Comparison of ENCODE assay signal across 7 mouse cellular contexts in the genomic region with DNA sequence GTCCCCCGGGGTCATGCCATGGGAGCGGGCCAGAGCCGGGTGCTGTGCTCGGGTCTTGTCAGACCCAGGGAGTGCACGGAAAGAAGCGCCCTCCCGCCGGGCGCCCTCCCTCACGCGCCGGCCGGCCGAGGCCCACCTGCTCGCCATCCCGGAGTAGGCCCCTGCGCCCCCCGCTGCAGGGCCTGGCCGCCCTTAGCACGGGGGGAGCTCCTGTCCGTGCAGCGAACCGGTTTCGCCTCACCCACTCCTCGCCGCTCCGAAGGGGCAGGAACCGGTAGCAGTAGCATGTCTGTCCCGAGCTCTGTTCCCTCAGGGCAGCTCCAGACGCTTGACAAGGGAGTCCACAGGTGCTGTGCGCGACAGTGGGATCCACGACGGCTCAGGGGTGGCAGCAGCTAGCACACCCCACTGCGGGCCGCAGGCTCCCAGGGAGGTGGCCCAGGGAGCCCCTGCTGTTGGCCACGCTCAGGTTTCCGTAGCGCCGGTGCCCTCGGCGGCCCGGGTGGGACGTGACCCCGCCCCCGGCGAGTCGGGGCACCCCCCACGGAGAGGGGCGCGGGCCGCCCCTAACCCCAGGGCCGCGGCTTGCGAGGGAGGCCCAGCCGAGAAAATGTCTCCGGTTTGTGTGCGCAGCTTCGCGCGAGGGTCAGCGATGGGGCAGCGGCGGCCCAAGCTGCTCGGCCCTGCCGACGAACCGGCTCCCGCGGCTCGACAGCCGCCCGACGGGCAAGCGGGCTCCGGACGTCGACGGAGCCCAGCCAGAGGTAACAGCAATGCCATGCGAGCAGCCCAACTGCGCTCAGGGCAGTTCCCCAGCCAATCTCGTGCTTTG. TPM values are rescaled to one million over a fixed set of nuclear protein-coding genes. Genes with fewer than 3 reads are reported as not detected.
A peak's percentile ranks its signal among the peaks of the same experiment; 100 is the strongest.
DNase-seq lines count a peak whose midpoint lies in the region; ATAC-seq and TF ChIP-seq lines count a peak whose summit lies in the region.

Kdm2a (minus strand) TSS at position 488 of the 832 bp plus-strand sequence.

- no peaks in the 10 kb centered on the region for H3K9me3 ChIP-seq in embryonic facial prominence, embryonic 15.5 days (replicated peaks)
- no peaks in the 10 kb centered on the region for H3K9me3 ChIP-seq in limb, embryonic 14.5 days (ENCODE audit: control insufficient read depth, low read length)
- no peaks in the 10 kb centered on the region for H3K9me3 ChIP-seq in midbrain, embryonic 15.5 days

- no peak for TF ChIP-seq POLR2A in limb, embryonic 14.5 days (IDR thresholded peaks at IDR 0.05; ENCODE audit: borderline replicate concordance, extremely low read depth, insufficient read depth, insufficient read length)

- under 1% methylated on average over 73 of the region's 82 CpGs for WGBS in embryonic facial prominence, embryonic 15.5 days
- 2% methylated on average over 72 of the region's 82 CpGs for WGBS in limb, embryonic 14.5 days
- WGBS in midbrain, embryonic 15.5 days = under 1% methylated on average over 82 of the region's 82 CpGs

- H3K27ac ChIP-seq in embryonic facial prominence, embryonic 15.5 days (replicated peaks) = peak within 1 kb of the TSS; percentile 90
- peak within 1 kb of the TSS; percentile 95 for H3K27ac ChIP-seq in limb, embryonic 14.5 days (replicated peaks; ENCODE audit: low read depth, low read length)
- peak within 1 kb of the TSS; percentile 98 for H3K27ac ChIP-seq in midbrain, embryonic 15.5 days

- H3K36me3 ChIP-seq in embryonic facial prominence, embryonic 15.5 days = no peaks in the 10 kb centered on the region
- H3K36me3 ChIP-seq in limb, embryonic 14.5 days (ENCODE audit: control insufficient read depth, insufficient read depth, low read length) = peaks cover 5% of the 10 kb centered on the region; the same call in 1 of the 2 replicates
- no peaks in the 10 kb centered on the region for H3K36me3 ChIP-seq in midbrain, embryonic 15.5 days (replicated peaks)

- peak within 1 kb of the TSS; percentile 99 for H3K4me3 ChIP-seq in embryonic facial prominence, embryonic 15.5 days (replicated peaks)
- H3K4me3 ChIP-seq in limb, embryonic 14.5 days (replicated peaks; ENCODE audit: low read length) = peak within 1 kb of the TSS; percentile 100
- H3K4me3 ChIP-seq in midbrain, embryonic 15.5 days = peak within 1 kb of the TSS; percentile 100

- H3K9ac ChIP-seq in embryonic facial prominence, embryonic 15.5 days = peak within 1 kb of the TSS; percentile 62
- peak within 1 kb of the TSS; percentile 87 for H3K9ac ChIP-seq in limb, embryonic 14.5 days (ENCODE audit: low read depth, low read length, severe bottlenecking)
- H3K9ac ChIP-seq in midbrain, embryonic 15.5 days = peak within 1 kb of the TSS; percentile 75

- H3K4me2 ChIP-seq in embryonic facial prominence, embryonic 15.5 days (replicated peaks) = peak within 1 kb of the TSS; percentile 70
- H3K4me2 ChIP-seq in limb, embryonic 14.5 days (replicated peaks; ENCODE audit: low read depth, low read length, severe bottlenecking) = peak within 1 kb of the TSS; percentile 88
- peak within 1 kb of the TSS; percentile 89 for H3K4me2 ChIP-seq in midbrain, embryonic 15.5 days

- peak; percentile 51 to 72 for DNase-seq in adrenal gland, postnatal 36 days
- DNase-seq in heart, adult 8-10 months (ENCODE audit: low spot score) = peak; percentile 51
- peak; percentile 50 to 58 for DNase-seq in kidney, adult 8-10 months
- peak; percentile 11 for DNase-seq in limb, embryonic 14.5 days (ENCODE audit: low spot score)
- peak; percentile 28 to 47 for DNase-seq in spleen, postnatal 14 days (ENCODE audit: low spot score in 2 of 2)

- ATAC-seq in embryonic facial prominence, embryonic 15.5 days (ENCODE audit: insufficient number of reproducible peaks, low FRiP score, low TSS enrichment, low read depth) = peak; percentile 49
- peak; percentile 34 for ATAC-seq in limb, embryonic 14.5 days (ENCODE audit: low FRiP score, low read depth)
- peak; percentile 62 for ATAC-seq in midbrain, embryonic 15.5 days (replicated peaks)

- H3K4me1 ChIP-seq in embryonic facial prominence, embryonic 15.5 days = peaks cover 23% of the 10 kb centered on the region
- peaks cover 6% of the 10 kb centered on the region; the same call in 1 of the 2 replicates for H3K4me1 ChIP-seq in limb, embryonic 14.5 days (ENCODE audit: control insufficient read depth, insufficient read depth, low read length)
- H3K4me1 ChIP-seq in midbrain, embryonic 15.5 days = peaks cover 23% of the 10 kb centered on the region

- no peaks in the 10 kb centered on the region for H3K27me3 ChIP-seq in embryonic facial prominence, embryonic 15.5 days
- no peaks in the 10 kb centered on the region for H3K27me3 ChIP-seq in limb, embryonic 14.5 days (ENCODE audit: control insufficient read depth, insufficient read depth, low read length)
- no peaks in the 10 kb centered on the region for H3K27me3 ChIP-seq in midbrain, embryonic 15.5 days (replicated peaks)

RNA-seq across cellular contexts. Expression of gene Kdm2a, which starts in this region (rescaled TPM):
- 100 to 1,000 TPM in 1 of 2 experiments, 10 to 100 TPM in 1; 86.7 to 107 TPM for total RNA-seq in adrenal gland, postnatal 36 days (2021)
- polyA plus RNA-seq in embryonic facial prominence, embryonic 15.5 days (2015; fragmentation: Nextera tagmentation; extraction: Ambion mirVana) = 50.4 and 55.0 TPM in 2 replicates
- total RNA-seq in heart, adult 8-10 months (2022) = 10 to 100 TPM; 36.9 to 47.7 (median 38.9) TPM
- polyA plus RNA-seq in limb, embryonic 14.5 days (2012; rRNA removed) = 99.7 and 126 TPM in 2 replicates
- polyA plus RNA-seq in limb, embryonic 14.5 days (2014; fragmentation: Nextera tagmentation; extraction: Ambion mirVana) = 54.4 and 59.8 TPM in 2 replicates
- 37.0 and 38.8 TPM in 2 replicates for polyA plus RNA-seq in midbrain, embryonic 15.5 days (2015; fragmentation: Nextera tagmentation; extraction: Ambion mirVana)

Comparison
In these comparisons a context has a peak if more than half of its experiments do, and no peak if none do; other contexts are left out.
1. Peak in every context shown above with its lines: DNase-seq, ATAC-seq, H3K4me3 ChIP-seq and H3K27ac ChIP-seq.
2. DNase-seq: peak in every context shown above with its lines; median percentile 62 in adrenal gland, postnatal 36 days; 54 in kidney, adult 8-10 months; 51 in heart, adult 8-10 months; 38 in spleen, postnatal 14 days; 11 in limb, embryonic 14.5 days.